Mouse (Mus musculus): ENCODE data around the gene St6galnac6.

The St6galnac6 gene

DNA sequence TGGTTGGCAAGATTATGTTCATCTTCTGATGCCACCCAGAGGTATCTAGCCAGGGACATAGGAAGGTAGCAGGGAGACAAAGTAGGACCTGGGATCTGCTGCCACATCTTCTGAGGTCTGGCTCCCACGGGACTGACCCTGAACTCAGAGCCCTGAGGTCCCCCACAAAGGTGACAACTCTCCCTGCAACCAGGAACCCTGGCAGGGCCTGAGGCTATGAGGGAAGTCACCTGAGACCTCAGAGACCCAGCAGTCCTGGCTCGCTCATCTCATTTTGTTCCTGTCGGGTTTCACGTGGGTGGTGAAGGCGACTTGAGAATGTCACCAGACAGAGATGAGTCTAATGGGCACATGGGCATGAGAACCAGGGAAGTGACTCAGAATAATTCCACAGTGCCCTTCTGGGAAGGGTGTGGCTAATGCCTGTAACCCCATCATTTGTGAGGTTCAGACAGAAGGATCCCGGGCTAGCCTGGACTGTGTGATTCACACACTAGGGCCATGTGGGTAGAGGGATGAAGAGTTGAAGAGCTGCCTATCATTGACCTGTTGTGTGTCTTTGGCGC lies 14.3 kb upstream of the St6galnac6 start:
- DNase-seq (ENCODE audit: low read depth, low spot score) = no peak

DNA sequence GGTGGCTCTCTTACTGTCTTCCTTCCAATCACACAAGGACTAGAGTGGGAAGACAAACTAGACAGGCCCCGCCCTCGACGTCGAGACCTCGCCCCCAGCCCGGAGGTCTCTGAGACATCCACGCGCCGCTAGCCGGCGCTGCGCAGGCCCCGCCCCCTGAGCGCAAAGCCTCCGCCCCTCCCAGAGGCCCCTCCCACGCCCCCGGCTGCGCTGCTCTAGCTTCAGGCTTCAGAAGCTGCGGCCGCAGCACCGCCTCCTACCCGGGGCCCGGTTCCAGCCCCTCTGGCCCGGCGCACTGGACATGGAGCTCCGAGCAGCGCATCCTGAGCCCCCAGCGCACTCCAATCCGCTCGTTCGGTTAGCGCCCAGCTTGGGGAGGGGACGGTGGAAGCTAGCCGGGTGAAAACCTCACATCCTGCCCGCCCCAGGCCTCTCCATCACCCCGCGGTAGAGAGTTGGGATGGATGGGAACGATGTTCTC lies 12.6 kb upstream of the St6galnac6 start, which contains the start of gene St6galnac4:
St6galnac4 (plus strand) TSS at position 225 of the 481 bp plus-strand sequence.
- DNase-seq (ENCODE audit: low read depth, low spot score) = no peak

DNA sequence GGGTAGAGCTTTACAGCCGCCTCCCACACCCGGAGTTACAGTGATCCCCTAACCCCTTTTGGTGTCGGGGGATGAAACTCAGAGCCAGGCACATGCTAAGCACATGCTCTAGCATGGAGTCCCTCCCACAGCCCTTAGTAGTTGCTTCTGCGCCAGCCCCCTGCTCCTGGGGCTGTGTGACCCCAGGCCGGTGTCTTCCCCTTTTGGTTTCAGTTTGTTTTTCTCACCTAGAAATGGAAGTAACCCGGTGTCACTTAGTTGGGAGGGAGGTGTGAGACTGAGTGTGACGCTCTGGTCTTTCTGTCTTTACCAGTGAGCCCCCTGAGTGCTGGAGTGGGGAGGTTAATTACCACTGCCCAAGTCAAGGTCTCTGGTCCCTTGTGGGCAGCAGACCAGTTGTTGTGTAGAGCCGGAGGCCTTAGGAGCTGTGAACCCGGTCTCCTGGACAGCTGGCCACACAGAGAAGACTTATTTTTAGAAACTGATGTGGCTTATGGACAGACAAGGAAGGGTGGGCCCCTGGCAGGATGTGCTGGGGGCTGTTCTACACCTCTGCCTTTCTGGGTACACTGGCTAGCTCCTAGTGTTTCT lies 11.7 kb upstream of the St6galnac6 start:
- no peak for DNase-seq (ENCODE audit: low read depth, low spot score)

DNA sequence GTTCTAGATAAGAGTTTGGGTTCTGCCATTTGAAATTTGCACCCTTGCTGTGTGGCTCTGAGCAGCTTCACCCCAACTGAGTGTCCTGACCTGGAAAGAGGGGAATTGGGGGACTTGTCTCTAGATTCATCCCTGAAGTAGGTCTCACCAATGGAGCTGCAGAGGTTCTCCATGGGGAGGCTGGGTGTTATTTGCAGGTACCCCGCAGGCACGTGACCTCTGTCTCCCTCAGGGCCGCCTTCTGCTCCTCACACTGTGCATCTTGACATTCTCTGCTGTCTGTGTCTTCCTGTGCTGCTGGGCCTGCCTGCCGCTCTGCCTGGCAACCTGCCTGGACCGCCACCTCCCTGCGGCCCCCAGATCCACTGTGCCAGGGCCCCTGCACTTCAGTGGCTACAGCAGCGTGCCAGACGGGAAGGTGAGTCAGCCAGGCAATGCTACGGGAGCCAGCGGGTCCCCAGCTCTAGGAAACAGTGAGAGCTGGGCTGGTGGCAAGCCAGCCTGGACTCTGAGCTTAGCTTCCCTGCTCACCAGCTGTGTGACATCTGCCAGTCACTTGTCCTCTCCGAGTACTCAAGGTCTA lies 10.2 kb upstream of the St6galnac6 start:
- DNase-seq (ENCODE audit: low read depth, low spot score) = no peak

DNA sequence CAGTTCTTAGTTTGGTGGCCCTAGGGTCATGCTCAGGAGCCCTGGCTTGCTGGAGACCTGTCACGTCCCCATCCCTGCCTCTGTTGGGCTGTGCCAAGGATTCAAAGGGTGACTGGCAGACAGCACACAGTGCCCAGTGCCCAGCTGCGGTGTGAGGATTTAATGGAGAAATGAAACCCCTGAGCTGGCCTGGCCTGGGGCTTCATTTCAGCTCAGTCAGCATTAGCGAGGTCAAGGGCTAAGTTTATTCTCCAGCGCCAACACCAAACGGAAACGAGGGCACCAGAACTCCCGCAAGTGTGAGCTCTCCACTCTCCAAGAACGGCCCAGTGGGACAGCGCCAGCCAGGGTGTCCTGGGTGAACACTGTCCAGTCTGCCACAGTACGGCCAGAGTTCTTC lies 9.3 kb upstream of the St6galnac6 start:
- no peak for DNase-seq (ENCODE audit: low read depth, low spot score)

DNA sequence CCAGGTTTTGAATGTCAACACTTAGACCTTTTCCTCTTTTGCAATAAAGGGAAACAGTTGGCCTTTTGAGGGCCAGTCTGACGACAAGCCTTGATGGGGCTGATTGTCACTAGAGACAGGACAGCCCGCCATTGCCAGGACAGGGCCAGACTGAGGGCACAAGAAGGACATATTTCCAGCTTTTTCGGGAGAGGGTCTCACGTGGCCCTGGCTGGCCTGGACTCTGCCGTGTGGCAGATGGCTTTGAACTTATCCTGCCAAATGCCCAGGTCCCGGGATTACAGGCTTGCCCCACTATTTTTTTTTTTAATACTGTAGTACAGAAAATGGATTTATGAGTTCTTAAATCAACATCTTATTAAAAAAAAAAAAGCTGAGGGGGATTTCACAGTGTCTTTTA lies 8.3 kb upstream of the St6galnac6 start:
- no peak for DNase-seq (ENCODE audit: low read depth, low spot score)

DNA sequence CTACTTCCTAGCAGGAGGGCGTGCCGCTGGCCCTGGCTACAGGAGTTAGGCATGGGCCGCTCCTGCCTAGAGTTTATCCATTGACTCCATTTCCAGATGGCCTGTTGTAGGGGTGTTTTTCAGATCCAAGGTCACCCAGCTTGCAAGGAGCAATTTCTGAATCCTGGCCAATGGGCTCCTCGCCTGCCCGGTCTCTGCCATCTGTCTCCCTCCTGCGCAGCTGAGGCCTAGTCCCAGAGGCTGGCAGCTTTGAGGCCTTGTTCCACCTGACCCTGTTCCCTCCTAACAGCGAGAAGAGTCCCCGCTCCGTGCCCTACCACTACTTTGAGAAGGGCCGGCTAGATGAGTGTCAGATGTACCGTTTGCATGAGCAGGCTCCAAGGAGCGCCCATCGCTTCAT lies 2.8 kb upstream of the St6galnac6 start:
- no peak for DNase-seq (ENCODE audit: low read depth, low spot score)

DNA sequence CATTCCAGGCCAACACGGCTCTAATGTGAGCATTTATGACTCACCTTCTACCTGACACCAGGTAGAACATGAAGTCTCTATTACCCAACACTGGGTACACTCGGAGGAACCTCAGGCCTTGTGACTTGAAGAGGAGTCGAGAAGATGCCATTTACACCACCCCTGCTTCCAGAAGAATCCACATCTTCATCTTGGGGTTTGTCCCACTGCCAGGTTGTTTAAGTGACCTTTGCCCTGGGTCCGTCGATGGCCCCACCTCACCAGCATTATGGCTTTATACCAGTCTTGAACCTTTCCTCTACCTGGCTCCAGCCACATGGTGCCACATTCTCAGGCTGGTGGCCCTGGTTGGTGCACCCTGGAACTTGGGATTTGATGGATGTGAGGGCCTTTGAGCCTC lies 2.3 kb upstream of the St6galnac6 start:
- no peak for DNase-seq (ENCODE audit: low read depth, low spot score)

DNA sequence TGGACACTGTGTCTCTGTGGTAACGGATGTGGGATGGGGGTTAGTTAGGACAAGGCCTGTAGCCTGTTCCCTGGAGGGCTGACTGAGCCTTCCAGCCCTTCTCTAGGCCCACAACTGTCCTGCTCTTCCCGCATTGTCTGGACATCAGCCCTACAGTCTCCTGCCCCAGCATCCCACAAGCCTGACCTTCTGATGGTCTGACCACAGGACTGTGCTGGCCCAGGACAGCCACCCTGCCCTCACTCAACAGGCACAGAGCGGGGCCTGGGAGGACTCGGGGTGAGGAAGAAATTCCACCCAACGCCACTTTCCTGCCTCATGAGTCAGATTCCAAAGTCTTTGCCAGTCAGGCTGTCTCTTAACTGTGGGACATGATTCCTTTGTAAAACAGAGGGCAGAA lies 1.8 kb upstream of the St6galnac6 start:
- no peak for DNase-seq (ENCODE audit: low read depth, low spot score)

DNA sequence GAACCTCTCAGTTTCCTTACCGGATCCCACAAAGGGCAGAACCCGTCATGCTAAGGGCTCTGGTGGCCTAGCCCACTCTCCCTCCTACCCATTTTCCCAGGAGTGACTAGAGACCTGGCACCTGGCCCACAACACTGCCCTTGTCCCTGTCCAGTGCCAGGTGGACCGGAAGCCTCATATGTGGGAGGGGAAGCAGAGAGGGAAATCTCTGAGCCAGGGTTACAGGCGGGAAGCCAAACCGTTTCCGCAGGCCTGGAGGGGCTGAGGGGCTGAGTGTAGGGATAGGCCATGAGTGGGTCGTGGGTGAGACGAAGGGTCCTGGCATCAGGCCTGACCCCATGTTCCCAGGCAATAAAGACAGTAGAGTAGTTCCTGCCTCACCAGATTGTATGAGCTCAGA lies 1.0 kb upstream of the St6galnac6 start:
- no peak for DNase-seq (ENCODE audit: low read depth, low spot score)

DNA sequence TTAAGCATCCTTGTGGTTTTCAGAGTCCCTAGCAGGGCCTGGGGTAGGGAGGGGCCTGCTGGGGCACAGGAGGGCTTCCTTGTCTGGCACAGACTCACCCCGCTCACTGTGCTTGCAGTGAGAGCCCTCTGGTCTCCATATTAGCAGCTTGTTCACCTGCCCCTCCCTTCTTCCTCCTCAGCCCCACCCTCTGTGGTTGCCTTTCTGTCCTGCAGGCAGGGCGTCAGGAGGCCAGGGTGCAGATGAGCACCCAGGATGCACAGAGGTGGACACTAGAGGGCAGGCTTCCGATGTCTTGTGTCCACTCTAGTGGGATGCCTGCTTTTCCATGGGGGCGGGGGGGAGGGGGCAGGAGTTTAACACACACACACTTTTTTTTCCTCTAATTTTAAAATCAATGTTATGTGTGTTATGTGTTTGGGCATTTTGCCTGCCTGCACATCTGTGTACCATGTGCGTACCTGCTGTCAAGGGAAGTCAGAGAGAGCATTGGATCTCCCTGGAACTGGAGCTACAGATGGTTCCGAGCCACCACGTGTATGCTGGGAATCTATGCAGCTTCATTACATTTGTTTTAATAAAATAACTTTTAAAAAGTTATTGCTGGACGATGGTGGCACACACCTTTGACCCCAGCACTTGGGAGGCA lies 2.0 kb downstream of the St6galnac6 start:
- no peak for DNase-seq (ENCODE audit: low read depth, low spot score)

DNA sequence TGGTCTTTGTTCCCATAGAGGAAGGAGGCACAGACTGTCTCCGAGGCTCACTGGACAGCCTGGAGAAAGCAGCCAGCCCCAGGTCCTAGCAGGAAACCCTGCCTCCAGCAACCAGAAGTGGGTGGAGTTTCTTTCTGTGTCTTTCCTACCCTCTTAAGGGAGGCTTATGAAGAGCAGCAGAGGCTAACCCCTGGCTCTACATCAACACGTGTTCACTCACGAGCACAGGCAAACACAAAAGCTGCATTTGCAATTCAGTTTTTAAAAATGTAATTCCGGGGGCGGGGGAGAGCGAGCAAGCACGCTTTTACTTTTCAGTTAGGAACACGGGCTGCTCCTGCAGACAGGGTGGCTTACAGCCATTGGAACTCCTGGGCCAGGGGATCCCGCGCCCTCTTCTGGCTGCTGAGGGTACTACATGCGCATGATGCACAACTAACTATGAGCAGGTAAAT lies 3.1 kb downstream of the St6galnac6 start:
- no peak for DNase-seq (ENCODE audit: low read depth, low spot score)

DNA sequence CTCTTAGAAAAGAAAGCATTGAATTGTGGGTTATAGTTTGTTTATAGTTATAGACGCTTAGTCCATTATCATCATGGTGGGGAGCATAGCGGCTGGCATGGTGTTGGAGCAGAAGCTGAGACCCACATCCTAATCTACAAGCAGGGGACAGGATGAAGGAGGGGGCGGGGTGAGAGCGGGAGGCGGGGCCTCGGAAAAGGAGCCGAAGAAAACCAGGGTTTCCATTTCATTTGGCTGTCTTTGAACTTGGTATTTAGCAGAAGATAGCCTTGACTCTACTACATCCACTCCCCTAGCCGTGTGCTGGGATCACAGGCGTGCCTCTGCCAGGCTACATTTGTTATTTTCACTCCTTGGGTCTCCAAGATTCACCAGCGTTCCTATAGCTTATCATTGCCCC lies 5.1 kb downstream of the St6galnac6 start:
- DNase-seq (ENCODE audit: low read depth, low spot score) = no peak

DNA sequence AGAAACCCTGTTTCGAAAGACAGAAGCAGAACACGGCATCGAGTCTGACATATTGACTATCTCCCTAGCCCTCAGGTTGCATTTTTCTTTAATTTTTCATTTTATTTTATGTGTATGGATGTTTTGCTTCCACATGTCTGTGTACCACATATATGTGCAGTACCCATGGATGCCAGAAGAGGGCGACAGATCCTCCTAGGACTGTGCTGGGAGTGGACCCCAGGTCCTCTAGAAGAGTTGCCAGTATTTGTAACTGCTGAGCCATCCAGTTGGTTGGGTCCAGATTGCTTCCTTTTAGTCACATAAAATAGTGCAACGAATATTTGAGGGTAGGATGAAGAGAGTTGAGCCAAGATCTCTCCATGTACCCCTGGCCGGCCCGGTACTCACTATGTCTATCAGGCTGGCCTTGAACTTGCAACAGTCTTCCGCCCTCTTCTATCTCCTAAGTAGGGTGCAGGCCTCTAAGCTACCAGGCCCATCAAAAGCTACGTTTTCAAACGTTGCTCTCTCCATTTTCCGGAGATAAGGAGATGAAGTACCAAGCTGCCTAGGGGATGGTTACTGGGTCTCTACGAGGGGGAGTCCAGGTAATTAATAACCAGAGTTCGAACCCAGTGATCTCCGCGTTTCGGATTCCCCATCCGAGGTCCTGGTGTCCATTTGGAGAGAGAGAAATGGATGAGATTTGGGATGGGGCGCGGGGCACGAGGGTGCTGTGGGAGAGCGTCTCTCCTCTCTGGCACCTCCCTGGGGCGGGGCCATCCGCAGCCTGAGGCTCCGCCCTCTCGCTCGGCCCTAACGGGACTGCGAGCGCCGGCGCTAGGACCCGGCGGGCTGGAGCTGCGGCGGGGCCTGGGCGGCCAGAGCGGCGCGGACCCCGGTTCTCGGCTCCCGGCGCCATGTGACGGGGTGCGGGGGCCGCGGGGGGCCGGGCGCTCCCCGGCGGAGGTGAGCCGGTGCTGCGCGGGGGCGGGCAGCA lies 6.9 kb downstream of the St6galnac6 start:
- DNase-seq (ENCODE audit: low read depth, low spot score) = no peak

DNA sequence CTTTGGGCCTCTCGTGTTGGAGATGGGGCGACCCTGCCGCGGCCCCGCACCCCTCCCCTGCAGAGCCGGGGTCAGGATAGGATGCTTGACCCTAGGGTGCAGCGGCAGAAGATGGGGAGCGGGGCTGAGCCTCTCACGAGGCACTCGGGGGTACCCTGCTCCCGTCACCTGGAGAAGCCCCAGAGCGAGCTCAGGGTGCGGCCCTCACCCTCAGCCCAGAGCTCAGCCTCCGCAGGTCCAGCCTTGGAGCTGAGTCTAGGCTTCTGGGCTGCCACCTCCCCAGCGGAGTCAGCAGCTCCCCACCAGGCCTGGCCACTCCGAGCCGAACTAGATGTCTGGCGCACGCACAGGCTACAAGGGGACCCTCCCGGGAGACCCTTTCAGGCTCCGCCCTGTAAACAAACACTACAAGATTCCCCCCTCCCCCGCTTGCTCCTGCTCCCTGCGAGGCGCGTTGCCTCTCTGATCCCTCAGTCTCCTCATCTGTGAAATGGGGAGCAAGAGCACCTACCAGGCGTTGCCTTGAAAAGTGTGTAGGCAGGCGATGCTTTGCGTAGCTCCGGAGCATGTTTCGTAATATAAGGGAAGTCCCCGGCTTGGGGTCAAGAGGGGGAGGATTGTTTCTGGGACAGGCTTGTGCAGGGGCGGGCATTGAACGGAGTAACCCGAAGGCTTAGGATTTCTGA lies 7.9 kb downstream of the St6galnac6 start:
- DNase-seq (ENCODE audit: low read depth, low spot score) = no peak

DNA sequence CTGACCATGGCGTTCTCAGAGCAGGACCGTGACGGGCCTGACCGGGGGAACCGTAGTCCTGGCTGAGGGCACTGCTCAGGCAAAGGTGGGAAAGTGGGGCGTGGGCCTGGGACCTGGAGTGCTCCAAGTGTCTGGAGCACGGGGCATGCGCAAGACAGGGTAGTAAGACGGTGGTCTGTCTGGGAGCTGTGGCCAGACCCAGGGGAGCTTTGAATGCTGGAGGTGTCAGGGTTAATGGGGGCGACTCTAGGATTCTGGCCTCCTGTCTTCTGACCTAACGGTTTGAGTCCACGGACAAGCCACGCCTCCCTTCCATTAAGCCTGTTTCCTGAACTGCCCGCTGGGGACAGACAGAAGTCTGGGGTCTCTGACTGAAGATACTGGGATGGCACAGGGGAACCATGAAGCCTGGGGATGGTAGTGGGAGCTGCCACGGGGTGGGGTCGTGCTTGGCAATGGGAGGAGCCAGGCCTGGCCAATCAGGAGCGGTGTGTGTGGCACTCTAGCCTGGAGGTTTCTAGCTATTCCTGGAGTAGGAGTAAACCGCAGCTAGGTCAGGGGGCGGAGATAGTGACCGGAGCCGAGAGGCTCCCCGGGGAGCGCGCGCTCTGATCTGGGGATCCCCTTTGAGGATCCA lies 8.8 kb downstream of the St6galnac6 start:
- DNase-seq (ENCODE audit: low read depth, low spot score) = no peak

DNA sequence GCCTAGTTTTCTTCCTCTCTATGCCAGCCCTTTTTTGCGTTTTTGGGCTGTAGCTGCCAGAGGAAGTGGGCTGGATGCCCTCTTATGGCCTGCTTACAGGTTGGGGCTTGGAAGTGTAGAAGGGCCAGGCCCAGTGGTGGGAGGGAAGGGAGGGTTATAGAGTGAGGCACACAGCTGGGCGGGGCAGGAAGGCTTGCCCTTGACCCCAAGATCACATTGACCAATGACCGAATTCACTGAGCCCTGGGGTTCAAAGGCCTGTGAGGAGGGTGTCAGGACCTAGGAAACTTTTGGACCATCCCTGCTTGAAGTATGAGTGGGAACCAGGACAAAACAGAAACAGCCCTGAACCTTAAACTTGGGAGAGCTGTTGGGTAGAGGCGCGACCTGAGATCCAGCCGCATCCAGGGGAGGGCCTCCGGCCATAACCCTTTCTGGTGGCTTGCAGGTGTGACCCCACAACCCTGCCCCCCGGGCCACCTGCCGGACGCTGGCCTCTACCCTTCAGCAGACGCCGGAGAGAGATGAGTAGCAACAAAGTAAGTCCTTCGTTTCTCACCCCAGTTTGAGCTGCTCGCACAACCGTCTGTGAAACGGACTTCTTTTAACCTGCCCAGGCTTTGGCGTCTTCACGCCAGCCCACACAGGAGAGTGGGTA lies 9.4 kb downstream of the St6galnac6 start:
- no peak for DNase-seq (ENCODE audit: low read depth, low spot score)

DNA sequence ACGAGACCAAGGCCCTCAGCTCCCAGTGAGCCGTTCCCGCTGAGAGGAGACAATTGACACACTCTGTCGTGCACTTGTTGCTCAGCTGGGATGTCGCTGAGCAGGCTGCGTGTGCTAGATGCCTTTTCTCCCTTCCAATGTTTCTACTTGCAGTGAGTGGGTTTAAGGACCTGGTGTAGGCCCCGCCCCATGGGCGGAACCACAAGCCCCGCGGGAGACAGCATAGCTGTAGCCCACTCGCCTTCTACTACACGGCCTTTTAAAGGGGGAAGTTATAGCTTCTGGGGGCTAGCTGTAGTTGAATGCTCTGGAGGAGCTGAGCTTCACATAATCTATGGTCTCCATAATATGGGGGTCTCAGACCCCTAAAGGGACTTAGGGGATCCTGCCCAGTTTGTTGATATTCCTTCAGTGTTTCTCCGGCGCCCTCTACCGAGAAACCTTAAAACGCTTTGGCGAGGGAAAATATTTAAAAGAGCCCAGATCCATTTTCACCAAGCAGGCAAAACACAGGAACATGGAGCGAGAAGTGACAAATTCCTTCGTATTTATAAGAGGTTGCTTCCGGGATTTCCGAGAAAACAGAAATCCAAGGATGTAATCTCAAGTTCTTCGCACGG lies 11.2 kb downstream of the St6galnac6 start:
- DNase-seq (ENCODE audit: low read depth, low spot score) = no peak

DNA sequence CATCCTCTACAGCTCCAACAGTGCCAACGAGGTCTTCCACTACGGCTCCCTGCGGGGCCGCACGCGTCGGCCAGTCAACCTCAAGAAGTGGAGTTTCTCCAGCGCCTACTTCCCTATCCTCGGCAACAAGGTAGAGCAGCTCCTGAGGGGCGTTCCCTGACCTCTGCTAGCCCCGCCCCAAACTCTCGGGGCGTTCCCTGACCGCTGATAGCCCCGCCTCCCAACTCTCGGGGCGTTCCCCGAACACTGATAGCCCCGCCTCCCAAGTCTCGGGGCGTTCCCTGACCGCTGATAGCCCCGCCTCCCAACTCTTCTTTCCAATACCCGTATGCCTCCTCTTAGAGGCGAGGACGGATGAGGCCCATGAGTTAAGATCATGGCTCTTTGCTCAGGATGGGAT lies 12.8 kb downstream of the St6galnac6 start:
- no peak for DNase-seq (ENCODE audit: low read depth, low spot score)

DNA sequence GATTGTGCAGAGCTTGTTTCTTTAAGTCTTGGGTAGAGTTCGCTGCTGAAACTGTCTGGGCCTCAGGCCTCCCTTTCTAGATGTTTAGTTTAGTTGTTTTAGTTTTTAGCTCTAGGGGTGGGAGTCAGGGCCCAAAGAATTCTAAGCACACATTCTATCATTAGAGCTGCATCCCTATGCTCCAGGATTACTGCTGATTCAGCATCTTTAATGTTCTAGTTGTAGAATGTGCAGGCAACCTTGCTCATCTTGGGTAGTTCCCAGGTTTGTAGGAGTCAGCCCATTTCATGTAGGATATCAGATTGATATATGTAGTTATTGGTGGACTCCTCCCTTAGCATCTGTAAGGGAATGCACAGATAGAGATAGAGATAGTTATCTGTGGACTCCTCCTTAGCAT lies 17.6 kb downstream of the St6galnac6 start:
- DNase-seq (ENCODE audit: low read depth, low spot score) = no peak
